Mouse (Mus musculus) megakaryocyte, adult 5-6 weeks (primary cell): ENCODE results near the gene Hal. TPM values are rescaled to one million over a fixed set of nuclear protein-coding genes. Genes with fewer than 3 reads are reported as not detected.
A peak's percentile ranks its signal among the peaks of the same experiment; 100 is the strongest.
"Not testable (repeated sequence)": the region's sequence is repeated elsewhere in the genome, so short reads cannot be mapped to it uniquely, and the experiment has no call there.

ENCODE experiments used
- ATAC-seq: 2 replicates; pipeline ENCODE4 v1.8.0; 2016; ENCODE audit warnings: mild to moderate bottlenecking, inconsistent platforms; ENCODE audit not compliant: poor library complexity, severe bottlenecking
- total RNA-seq, 2 experiments: library from RNA; stranded (forward) in 1 of 2; stranded (reverse) in 1 of 2; fragments of 153-499, 151-499 nt in 1 of 2; fragments of 221-1000, 200-1000 nt in 1 of 2; gene quantifications; 2 replicates each; pipeline versions ENCODE4 v1.2.3 to v1.2.4; 2015 to 2017

Gene Hal
- total RNA-seq, 2 experiments from 2014 or later: 10.2 to 14.1 TPM

GRCm38 (mm10) chr10:93515419-93515818, 26.9 kb downstream of the Hal start:
- ATAC-seq: no peak

- ATAC-seq: no peak
Measured at GRCm38 (mm10) chr10:93515927-93516326, 27.4 kb downstream of the Hal start.

- ATAC-seq: no peak
Measured at GRCm38 (mm10) chr10:93517754-93518153, 29.2 kb downstream of the Hal start.

- no peak for ATAC-seq
Measured at GRCm38 (mm10) chr10:93518186-93518585, 29.6 kb downstream of the Hal start.

- ATAC-seq: no peak
Measured at GRCm38 (mm10) chr10:93518620-93519019, 30.1 kb downstream of the Hal start.

- no peak for ATAC-seq
Measured at GRCm38 (mm10) chr10:93519159-93519558, 30.6 kb downstream of the Hal start.

GRCm38 (mm10) chr10:93519756-93520155, 31.2 kb downstream of the Hal start:
- no peak for ATAC-seq

- 0 out of 2 replicates have a peak, but pooled peaks have one; percentile 21 for ATAC-seq
Measured at GRCm38 (mm10) chr10:93520994-93521393, 32.4 kb downstream of the Hal start.

GRCm38 (mm10) chr10:93525329-93525728, 36.8 kb downstream of the Hal start:
- no peak for ATAC-seq

GRCm38 (mm10) chr10:93538287-93538686, 49.7 kb downstream of the Hal start:
- no peak for ATAC-seq

GRCm38 (mm10) chr10:93538818-93539217, 50.2 kb downstream of the Hal start:
- ATAC-seq: no peak

- peak; percentile 97 for ATAC-seq
Measured at GRCm38 (mm10) chr10:93539775-93540430, 51.3 kb downstream of the Hal start, which contains the start of gene Amdhd1. TSS of gene Amdhd1 (minus strand) at chr10:93540033.

GRCm38 (mm10) chr10:93540431-93541210, 52.1 kb downstream of the Hal start, which contains the start of gene Ccdc38:
TSS of gene Ccdc38 (plus strand) at chr10:93540632.
- ATAC-seq: peak; percentile 22; the same call in 1 of the 2 replicates

GRCm38 (mm10) chr10:93541585-93541984, 53.0 kb downstream of the Hal start:
- no peak for ATAC-seq

- no peak for ATAC-seq
Measured at GRCm38 (mm10) chr10:93542356-93542755, 53.8 kb downstream of the Hal start.

- ATAC-seq: no peak
Measured at GRCm38 (mm10) chr10:93543176-93543575, 54.6 kb downstream of the Hal start.

GRCm38 (mm10) chr10:93544172-93544571, 55.6 kb downstream of the Hal start:
- no peak for ATAC-seq

GRCm38 (mm10) chr10:93547741-93548270, 59.2 kb downstream of the Hal start:
- ATAC-seq: no peak

GRCm38 (mm10) chr10:93548991-93549390, 60.4 kb downstream of the Hal start:
- peak; percentile 97 for ATAC-seq

GRCm38 (mm10) chr10:93549821-93550220, 61.3 kb downstream of the Hal start:
- ATAC-seq: no peak

- no peak for ATAC-seq
Measured at GRCm38 (mm10) chr10:93552596-93552995, 64.0 kb downstream of the Hal start.

GRCm38 (mm10) chr10:93557971-93558370, 69.4 kb downstream of the Hal start:
- ATAC-seq: not testable (repeated sequence)
